Mouse (Mus musculus) forebrain, embryonic 16.5 days (tissue): ENCODE measurements around the gene Chrna3. TPM values are rescaled to one million over a fixed set of nuclear protein-coding genes. Genes with fewer than 3 reads are reported as not detected.

Source experiments
- ATAC-seq: fragments of 200-750 bp; cut with Nextera tagmentation; 2 replicates; pipeline ENCODE4 v1.8.0; 2017; ENCODE audit warnings: mild to moderate bottlenecking, moderate library complexity
- H3K27ac ChIP-seq: fragments of 300-500 bp; sonication (generic); 2 replicates; pipeline ENCODE4 v1.5.1; 2014; ENCODE audit warnings: low read length, control low read depth
- H3K27me3 ChIP-seq: fragments of 300-500 bp; sonication (generic); replicated peaks from 2 replicates; pipeline ENCODE4 v1.6.1; 2014; ENCODE audit warnings: low read length; ENCODE audit not compliant: control insufficient read depth, insufficient read depth
- H3K36me3 ChIP-seq: fragments of 300-500 bp; sonication (generic); 2 replicates; pipeline ENCODE4 v1.6.1; 2014; ENCODE audit not compliant: control insufficient read depth, insufficient read depth
- H3K4me1 ChIP-seq: fragments of 300-500 bp; sonication (generic); replicated peaks from 2 replicates; pipeline ENCODE4 v1.6.1; 2014; ENCODE audit warnings: low read length; ENCODE audit not compliant: control insufficient read depth, insufficient read depth
- H3K4me2 ChIP-seq: fragments of 300-500 bp; sonication (generic); 2 replicates; pipeline ENCODE4 v1.6.1; 2014; ENCODE audit warnings: mild to moderate bottlenecking, low read length, control low read depth
- H3K4me3 ChIP-seq: fragments of 300-500 bp; sonication (generic); replicated peaks from 2 replicates; pipeline ENCODE4 v1.5.1; 2014; ENCODE audit warnings: mild to moderate bottlenecking, low read length, control low read depth
- H3K9ac ChIP-seq: fragments of 300-500 bp; sonication (generic); replicated peaks from 2 replicates; pipeline ENCODE4 v1.6.1; 2014; ENCODE audit warnings: low read depth, low read length, control low read depth
- H3K9me3 ChIP-seq: fragments of 300-500 bp; sonication (generic); 2 replicates; pipeline ENCODE4 v1.6.1; 2016; ENCODE audit warnings: low read length; ENCODE audit not compliant: control insufficient read depth
- WGBS: fragments of 180-500 bp; shearing (Covaris S2); extraction: QIAGEN DNeasy Blood & Tissue Kit; methylation state at CpG from one replicate; pipeline ENCODE4 v1.1.7; 2014; 5-methylcytosine and 5-hydroxymethylcytosine counted together
- polyA plus RNA-seq: library from polyadenylated mRNA; unstranded; fragments of >200 nt; fragmentation: Nextera tagmentation; extraction: Ambion mirVana; gene quantifications from 2 replicates; pipeline ENCODE4 v1.2.1, GENCODE M21; 2015

Gene Chrna3
- polyA plus RNA-seq, 1 experiment from 2014 or later, result 5.1 TPM

DNA sequence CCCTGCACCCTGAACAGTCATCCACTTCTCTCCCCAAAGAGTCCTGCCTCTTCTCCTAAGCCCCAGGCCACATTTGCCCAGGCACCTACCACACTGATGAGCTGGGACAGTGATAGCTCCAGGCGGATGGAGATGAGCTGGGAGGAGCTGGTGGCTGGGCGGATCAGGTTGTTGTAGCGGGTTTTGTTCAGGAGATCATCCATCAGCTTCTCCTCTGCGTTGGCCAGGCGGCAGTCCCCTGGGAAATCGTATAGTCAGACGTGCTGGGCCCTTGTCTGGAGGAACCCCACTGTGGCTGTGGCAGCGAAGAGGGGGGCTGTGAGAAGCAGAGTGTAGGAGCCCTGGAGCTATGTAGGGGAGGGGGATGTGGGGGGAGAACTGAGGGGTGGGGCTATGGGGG is 17.3 kb upstream of the Chrna3 start:
- no peak for ATAC-seq
- WGBS, result 23% methylated on average over 8 of the region's 8 CpGs
- Histone ChIP-seq H3K4me1 (peaks cover 16% of the 10 kb centered on the region), H3K27me3 (no peaks in the 10 kb centered on the region), H3K9me3 (no peaks in the 10 kb centered on the region), H3K9ac (no peak overlapping the region), H3K27ac (no peak overlapping the region), H3K4me2 (no peak overlapping the region), H3K36me3 (no peaks in the 10 kb centered on the region), H3K4me3 (no peak overlapping the region)

DNA sequence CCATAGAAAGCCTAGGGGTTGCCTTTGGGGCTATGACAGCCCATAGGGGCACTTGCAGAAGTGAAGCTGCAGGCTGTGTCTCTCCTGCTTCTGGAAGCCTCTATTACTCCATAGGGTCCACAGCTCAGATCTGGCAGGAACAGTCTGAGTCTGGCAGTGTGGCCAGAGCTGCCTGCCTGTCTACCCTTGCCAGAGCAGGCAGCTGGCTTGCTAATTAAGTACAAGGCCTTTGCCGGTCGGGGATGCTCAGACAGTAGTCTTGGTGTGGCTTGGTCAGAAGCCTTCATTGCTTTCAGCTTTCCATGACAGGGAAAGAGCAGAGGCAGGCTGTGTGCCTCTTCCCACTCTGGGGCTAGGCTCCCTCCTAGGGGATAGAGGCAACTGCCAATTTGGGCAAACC is 15.0 kb upstream of the Chrna3 start:
- ATAC-seq, result peak; percentile 65

DNA sequence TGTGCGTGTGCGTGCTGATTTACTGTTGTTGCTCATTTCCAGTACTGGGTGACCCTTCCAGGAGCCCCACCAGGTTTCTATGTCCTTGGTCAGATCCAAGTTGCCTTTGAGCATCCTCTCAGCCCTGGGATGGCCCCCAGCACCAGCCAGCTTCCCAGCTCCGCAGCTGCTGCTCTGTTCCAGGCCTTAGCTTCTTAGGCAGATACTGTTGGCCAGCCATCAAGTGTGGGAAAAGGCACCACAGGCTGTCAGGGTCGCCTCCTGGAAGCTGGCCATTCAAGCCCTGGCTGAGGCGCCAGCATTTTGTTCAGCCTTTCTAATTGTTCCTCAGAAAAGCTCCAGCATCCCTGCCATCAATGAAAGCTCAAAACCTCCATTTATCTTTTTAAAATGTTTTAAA is 13.6 kb upstream of the Chrna3 start:
- H3K27me3 ChIP-seq, result no peaks in the 10 kb centered on the region
- H3K27ac ChIP-seq, result no peak overlapping the region
- ATAC-seq, result peak; percentile 45; the same call in 1 of the 2 replicates
- no peaks in the 10 kb centered on the region for H3K9me3 ChIP-seq
- no peak overlapping the region for H3K9ac ChIP-seq
- H3K36me3 ChIP-seq, result no peaks in the 10 kb centered on the region
- peaks cover 8% of the 10 kb centered on the region for H3K4me1 ChIP-seq
- no peak overlapping the region for H3K4me3 ChIP-seq
- no peak overlapping the region for H3K4me2 ChIP-seq
- WGBS, result 52% methylated on average over 5 of the region's 5 CpGs

More for the DNA sequence above, 15.0 kb upstream of the Chrna3 start:
- Histone ChIP-seq H3K4me3 (no peak overlapping the region), H3K36me3 (no peaks in the 10 kb centered on the region), H3K4me1 (peaks cover 8% of the 10 kb centered on the region), H3K9ac (no peak overlapping the region), H3K27me3 (no peaks in the 10 kb centered on the region), H3K9me3 (no peaks in the 10 kb centered on the region), H3K4me2 (no peak overlapping the region), H3K27ac (no peak overlapping the region)
- WGBS, result 43% methylated on average over 2 of the region's 2 CpGs

DNA sequence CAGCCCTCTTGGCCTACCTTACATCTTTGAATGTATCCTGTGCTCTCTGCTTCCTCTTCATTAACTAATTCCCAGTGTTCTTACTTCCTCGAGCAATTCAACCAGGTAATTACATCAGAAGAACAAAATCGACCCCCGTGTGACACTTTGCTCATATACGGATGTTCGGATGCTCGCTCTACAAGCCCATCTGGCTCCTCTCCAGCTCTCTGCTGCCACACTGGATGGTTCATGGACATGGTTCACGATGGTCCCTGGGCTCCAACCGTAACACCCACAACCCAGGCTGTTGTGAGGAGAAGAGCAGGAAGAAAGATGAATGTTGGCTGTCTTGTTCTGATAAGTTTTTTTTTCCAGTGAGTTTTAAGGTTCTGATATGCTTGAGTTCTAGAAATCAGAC is 12.6 kb upstream of the Chrna3 start:
- ATAC-seq, result no peak
- Histone ChIP-seq H3K36me3 (no peaks in the 10 kb centered on the region), H3K27me3 (no peaks in the 10 kb centered on the region), H3K4me1 (peaks cover 8% of the 10 kb centered on the region), H3K4me3 (no peak overlapping the region), H3K4me2 (no peak overlapping the region), H3K9me3 (no peaks in the 10 kb centered on the region), H3K27ac (no peak overlapping the region), H3K9ac (no peak overlapping the region)
- 71% methylated on average over 8 of the region's 8 CpGs for WGBS

DNA sequence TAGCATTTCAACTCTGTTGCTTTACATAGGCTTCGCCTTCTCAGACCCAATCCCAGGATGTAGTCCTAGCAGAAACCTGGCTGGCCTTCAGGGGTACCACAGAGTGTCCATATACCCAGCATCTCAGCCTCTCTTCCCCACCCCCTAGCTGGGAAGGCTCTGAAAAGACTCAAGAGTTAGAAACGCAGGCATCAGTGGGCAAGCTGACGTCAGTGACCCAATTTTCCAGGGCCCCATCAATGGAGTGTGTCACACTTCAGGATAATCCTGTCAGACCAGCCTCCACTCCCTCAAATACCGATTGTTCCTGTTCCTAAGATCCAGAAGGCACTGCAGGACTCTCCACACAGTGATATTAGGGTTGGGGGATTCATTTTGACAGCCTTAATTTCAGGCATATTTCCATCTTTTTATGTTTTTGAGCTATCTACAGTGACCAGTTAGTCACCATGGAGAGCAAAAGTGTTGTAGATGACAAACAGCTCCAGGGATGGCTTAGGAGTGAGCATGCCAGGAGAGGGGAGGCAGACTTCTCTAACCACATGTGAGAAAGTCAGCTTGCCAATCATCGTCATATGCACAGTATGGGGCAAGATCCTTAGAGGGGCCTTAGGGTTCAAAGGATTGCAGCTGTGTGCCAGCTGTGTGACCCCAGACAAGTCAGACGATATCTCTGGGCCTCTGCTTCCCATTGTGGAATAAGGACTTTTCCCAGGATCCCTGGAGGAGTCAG is 5.2 kb upstream of the Chrna3 start:
- Histone ChIP-seq H3K4me3 (no peak overlapping the region), H3K4me2 (no peak overlapping the region), H3K27ac (no peak overlapping the region), H3K9ac (no peak overlapping the region), H3K36me3 (no peaks in the 10 kb centered on the region), H3K27me3 (peaks cover 8% of the 10 kb centered on the region), H3K9me3 (no peaks in the 10 kb centered on the region), H3K4me1 (peaks cover under 1% of the 10 kb centered on the region; the same call in 1 of the 2 replicates)
- WGBS, result 42% methylated on average over 6 of the region's 6 CpGs
- no peak for ATAC-seq

DNA sequence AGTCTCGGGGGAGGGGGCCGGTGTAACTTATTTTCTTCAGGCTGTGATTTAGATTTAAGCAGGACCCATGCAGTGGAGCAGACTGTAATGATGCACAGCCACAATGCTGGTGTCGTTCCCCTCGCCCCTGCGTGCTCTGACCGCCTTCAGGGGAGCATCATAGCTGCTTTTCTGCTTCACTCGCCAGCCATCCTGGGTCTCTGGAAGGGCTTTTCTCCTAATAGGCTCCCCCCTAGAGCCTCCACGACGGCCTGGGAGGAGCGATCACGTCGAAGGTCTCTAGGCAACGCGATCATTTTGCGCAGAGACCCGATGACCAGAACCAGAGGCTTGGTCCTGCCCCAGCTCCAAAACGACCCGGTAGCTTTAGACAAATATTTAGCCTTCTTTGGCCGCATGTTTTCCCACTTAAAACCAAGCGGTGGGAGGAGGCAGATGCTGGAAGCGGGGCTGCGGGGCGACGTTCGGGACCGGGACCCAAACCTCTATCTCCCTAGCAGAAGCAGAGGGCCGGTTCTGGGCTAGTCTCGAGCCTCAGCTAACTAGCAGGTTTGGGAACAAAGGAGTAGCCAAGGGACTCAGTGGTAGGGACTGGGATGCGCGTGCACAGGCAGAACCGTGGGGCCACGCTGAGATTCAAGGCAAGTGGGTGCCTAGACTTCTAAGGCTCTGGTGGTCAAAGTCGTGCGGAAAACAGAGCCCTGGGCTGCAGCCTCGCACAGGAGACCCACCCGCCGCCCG is 658 bp downstream of the Chrna3 start:
- Histone ChIP-seq H3K4me1 (peaks cover 12% of the 10 kb centered on the region), H3K9ac (peak overlapping the region; percentile 59), H3K27ac (no peak overlapping the region), H3K4me3 (peak overlapping the region; percentile 55), H3K4me2 (peak overlapping the region; percentile 83), H3K36me3 (no peaks in the 10 kb centered on the region), H3K27me3 (peaks cover 32% of the 10 kb centered on the region), H3K9me3 (no peaks in the 10 kb centered on the region)
- peak; percentile 71 for ATAC-seq
- 7% methylated on average over 38 of the region's 38 CpGs for WGBS

DNA sequence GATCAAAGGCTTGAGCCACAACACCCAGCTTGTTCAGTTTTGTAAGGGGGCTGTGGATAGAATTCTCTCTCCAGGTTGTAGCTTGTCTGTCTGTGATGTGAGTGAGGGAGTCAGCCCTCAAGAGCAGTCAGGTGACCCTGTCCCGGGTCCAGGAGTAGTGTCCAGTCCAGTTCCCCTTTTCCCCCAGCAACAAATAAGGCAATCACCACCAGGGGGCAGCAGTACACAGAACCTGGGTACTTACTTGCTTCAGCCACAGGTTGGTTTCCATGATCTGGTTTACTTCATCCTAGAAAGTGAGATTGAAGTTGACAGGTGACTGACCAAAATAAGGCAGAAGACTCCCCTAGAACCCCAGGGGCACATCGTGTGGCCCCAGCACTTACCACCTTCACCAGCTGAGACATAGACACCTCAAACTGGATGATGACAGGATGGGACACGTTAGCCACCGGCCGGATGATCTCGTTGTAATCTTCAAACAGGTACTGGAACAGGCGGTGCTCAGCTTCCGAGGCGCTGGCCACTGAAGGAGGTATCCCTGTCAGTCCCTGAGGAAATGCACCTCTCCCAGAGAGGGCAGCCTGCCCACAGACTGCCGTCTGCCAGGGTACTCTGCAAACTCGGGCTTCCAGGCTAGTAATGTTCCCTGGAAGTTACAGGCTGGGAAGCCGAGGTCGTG is 2.3 kb downstream of the Chrna3 start:
- 41% methylated on average over 13 of the region's 13 CpGs for WGBS
- Histone ChIP-seq H3K4me1 (peaks cover 12% of the 10 kb centered on the region), H3K27me3 (peaks cover 32% of the 10 kb centered on the region), H3K27ac (no peak overlapping the region), H3K4me2 (no peak overlapping the region), H3K9me3 (no peaks in the 10 kb centered on the region), H3K4me3 (no peak overlapping the region), H3K36me3 (no peaks in the 10 kb centered on the region), H3K9ac (no peak overlapping the region)
- no peak for ATAC-seq

DNA sequence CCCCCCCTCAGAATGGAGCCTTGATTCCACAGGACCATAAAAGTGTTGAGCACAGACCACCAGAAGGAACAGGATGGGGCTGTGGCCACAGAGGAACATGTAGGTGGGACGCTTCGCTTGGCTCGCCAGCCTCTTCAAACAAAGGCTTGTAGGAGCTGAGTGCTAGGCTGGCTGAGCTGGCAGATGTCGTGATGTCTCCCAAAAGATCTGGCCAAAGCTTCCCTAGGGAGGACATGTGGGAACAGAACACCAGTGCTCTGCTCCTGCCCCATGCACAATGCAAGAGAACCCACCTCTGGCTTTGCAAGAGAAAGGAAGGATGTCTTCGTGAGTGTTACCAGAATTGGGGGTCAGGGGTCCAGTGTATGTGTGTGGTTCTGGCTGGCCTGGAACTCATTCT is 3.0 kb downstream of the Chrna3 start:
- no peak overlapping the region for H3K4me2 ChIP-seq
- no peaks in the 10 kb centered on the region for H3K9me3 ChIP-seq
- no peaks in the 10 kb centered on the region for H3K36me3 ChIP-seq
- H3K27me3 ChIP-seq, result peaks cover 32% of the 10 kb centered on the region
- 90% methylated on average over 5 of the region's 5 CpGs for WGBS
- H3K4me3 ChIP-seq, result no peak overlapping the region
- H3K9ac ChIP-seq, result no peak overlapping the region
- ATAC-seq, result no peak
- peaks cover 12% of the 10 kb centered on the region for H3K4me1 ChIP-seq
- H3K27ac ChIP-seq, result no peak overlapping the region

DNA sequence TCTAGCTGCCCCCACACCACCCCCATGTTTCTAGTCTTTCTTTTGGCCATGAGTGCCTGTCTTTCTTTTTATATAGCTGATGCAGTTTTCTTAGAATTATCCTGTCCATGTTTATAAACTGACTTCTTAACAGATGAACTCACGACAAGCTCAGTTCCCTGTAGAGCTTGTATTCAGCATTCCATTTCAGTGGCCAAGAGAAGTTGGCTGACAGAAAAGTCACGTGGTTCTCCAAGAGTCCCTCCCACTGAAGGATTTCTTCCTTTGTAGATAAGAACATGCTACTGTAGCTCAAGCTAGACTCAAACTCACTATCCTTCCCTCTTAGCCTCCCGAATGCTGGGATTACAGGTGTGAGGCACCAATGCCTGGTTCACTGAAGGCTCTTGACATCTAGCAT is 9.4 kb downstream of the Chrna3 start:
- H3K9ac ChIP-seq, result no peak overlapping the region
- no peak overlapping the region for H3K4me2 ChIP-seq
- H3K27ac ChIP-seq, result no peak overlapping the region
- WGBS, result 82% methylated on average over 3 of the region's 3 CpGs
- no peak for ATAC-seq
- H3K36me3 ChIP-seq, result no peaks in the 10 kb centered on the region
- no peaks in the 10 kb centered on the region for H3K9me3 ChIP-seq
- H3K4me1 ChIP-seq, result no peaks in the 10 kb centered on the region
- no peak overlapping the region for H3K4me3 ChIP-seq
- H3K27me3 ChIP-seq, result no peaks in the 10 kb centered on the region
